Mouse (Mus musculus): ENCODE results near the gene Lbhd1. TPM values are rescaled to one million over a fixed set of nuclear protein-coding genes. Genes with fewer than 3 reads are reported as not detected.

Lbhd1 gene
- polyA plus RNA-seq, 2 experiments = 6.0 to 70.0 TPM

DNA sequence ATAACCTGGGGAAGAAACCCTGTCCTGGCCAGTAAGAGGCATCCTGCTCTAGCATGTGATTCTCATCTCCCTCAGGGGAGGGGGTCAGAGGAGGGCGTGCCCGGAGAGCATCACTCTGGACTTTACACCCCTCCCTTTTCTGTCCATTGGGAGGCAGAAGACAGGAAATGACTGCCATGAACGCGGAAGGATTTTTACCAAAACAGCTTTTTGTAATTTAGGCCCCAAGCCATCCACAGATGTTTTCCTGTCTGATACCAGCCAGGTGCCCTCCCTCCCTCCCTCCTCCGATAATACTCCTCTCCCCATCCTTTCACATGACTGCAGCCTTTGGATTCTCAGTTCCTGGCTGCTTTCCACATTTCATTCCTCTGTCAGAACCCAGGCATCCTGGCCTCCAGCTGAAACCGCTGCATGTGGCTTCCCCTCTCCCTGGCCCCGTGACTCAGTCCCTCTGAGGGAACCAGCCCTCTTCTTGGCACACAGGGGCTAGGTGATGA, 33.1 kb upstream of the Lbhd1 start, which contains the start of gene Lrrn4cl:
Gene Lrrn4cl, plus strand, starts transcription at position 367 of the 500 bp plus-strand sequence.
- ATAC-seq (ENCODE audit: low FRiP score, low read depth) = peak; percentile 70; the same call in 1 of the 2 replicates
- Histone ChIP-seq H3K36me3 (ENCODE audit: control insufficient read depth, insufficient read depth, low read length) (peaks cover 21% of the 10 kb centered on the region), H3K4me2 (replicated peaks; ENCODE audit: low read depth, low read length, severe bottlenecking) (0 out of 2 replicates have a peak within 1 kb of the TSS, but pooled peaks have one; percentile 7), H3K27ac (replicated peaks; ENCODE audit: low read depth, low read length) (peak within 1 kb of the TSS; percentile 39), H3K27me3 (ENCODE audit: control insufficient read depth, insufficient read depth, low read length) (no peaks in the 10 kb centered on the region), H3K9me3 (ENCODE audit: control insufficient read depth, low read length) (no peaks in the 10 kb centered on the region), H3K4me1 (ENCODE audit: control insufficient read depth, insufficient read depth, low read length) (peaks cover 8% of the 10 kb centered on the region), H3K9ac (ENCODE audit: low read depth, low read length, severe bottlenecking) (0 out of 2 replicates have a peak within 1 kb of the TSS, but pooled peaks have one; percentile 21), H3K4me3 (replicated peaks; ENCODE audit: low read length) (no peak within 1 kb of the TSS)
- DNase-seq (ENCODE audit: low spot score) = peak; percentile 52
- TF ChIP-seq POLR2A (IDR thresholded peaks at IDR 0.05; ENCODE audit: borderline replicate concordance, extremely low read depth, insufficient read depth, insufficient read length) = no peak
- WGBS = 13% methylated on average over 7 of the region's 7 CpGs

DNA sequence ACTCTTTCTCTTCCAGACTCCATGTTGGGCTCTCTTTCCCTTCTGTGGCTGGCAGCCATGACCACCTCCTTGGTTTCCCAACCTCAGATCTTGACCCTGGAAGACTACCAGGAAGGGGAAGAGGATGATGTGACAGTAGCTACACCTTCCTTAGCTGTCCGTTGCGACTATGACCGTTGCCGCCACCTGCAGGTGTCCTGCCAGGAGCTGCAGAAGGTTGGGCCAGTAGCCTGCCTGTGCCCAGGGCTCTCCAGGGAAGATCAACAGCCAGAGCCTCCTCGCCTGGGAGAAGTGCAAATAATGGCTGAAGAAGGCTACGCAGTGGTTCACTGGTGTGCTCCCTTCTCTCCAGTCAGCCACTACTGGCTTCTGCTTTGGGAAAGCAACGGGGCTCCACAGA, 31.9 kb upstream of the Lbhd1 start:
- TF ChIP-seq POLR2A (IDR thresholded peaks at IDR 0.05; ENCODE audit: borderline replicate concordance, extremely low read depth, insufficient read depth, insufficient read length) = no peak
- Histone ChIP-seq H3K27ac (replicated peaks; ENCODE audit: low read depth, low read length) (no peak overlapping the region), H3K36me3 (ENCODE audit: control insufficient read depth, insufficient read depth, low read length) (peaks cover 14% of the 10 kb centered on the region), H3K4me2 (replicated peaks; ENCODE audit: low read depth, low read length, severe bottlenecking) (no peak overlapping the region), H3K9me3 (ENCODE audit: control insufficient read depth, low read length) (no peaks in the 10 kb centered on the region), H3K27me3 (ENCODE audit: control insufficient read depth, insufficient read depth, low read length) (no peaks in the 10 kb centered on the region), H3K9ac (ENCODE audit: low read depth, low read length, severe bottlenecking) (no peak overlapping the region), H3K4me3 (replicated peaks; ENCODE audit: low read length) (no peak overlapping the region), H3K4me1 (ENCODE audit: control insufficient read depth, insufficient read depth, low read length) (peaks cover 8% of the 10 kb centered on the region)
- ATAC-seq (ENCODE audit: low FRiP score, low read depth) (no peak), DNase-seq (ENCODE audit: low spot score) (no peak)
- WGBS = 52% methylated on average over 7 of the region's 7 CpGs

DNA sequence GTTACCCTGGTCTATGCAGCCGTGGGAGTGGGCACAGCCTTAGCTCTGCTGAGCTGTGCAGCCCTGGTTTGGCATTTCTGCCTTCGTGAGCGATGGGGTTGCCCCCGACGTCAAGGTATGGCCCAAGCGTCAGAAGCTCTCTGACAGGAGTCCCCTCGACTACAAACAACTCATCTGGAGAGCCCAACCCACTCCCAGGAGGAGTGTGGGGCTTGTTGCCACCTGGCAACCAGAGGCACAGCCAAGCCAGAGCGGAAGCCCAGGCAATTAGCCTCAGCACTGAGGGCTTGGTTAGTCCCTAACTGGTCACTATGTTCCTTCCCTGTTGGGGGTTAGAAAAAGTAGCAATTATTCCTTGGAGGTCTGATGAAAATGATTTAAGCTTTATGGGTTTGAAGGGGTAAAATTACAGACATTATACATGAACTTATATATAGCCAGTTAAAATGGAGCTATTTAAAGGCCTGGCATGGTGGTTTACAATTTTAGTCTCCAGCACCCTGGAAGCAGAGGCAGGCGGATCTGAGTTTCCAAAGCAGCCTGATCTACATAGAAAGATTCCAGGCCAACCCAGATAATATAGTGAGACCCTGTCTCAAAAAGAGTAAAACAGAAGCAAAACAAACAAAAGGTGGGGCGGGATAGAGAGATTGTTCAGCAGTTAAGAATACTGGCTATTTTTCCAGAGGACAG, 31.1 kb upstream of the Lbhd1 start:
- WGBS = 46% methylated on average over 10 of the region's 10 CpGs
- H3K4me2 ChIP-seq (replicated peaks; ENCODE audit: low read depth, low read length, severe bottlenecking) = no peak overlapping the region
- no peak overlapping the region for H3K9ac ChIP-seq (ENCODE audit: low read depth, low read length, severe bottlenecking)
- ATAC-seq (ENCODE audit: low FRiP score, low read depth) (no peak), DNase-seq (ENCODE audit: low spot score) (no peak)
- no peaks in the 10 kb centered on the region for H3K9me3 ChIP-seq (ENCODE audit: control insufficient read depth, low read length)
- H3K27ac ChIP-seq (replicated peaks; ENCODE audit: low read depth, low read length) = no peak overlapping the region
- peaks cover 8% of the 10 kb centered on the region for H3K4me1 ChIP-seq (ENCODE audit: control insufficient read depth, insufficient read depth, low read length)
- peaks cover 6% of the 10 kb centered on the region; the same call in 1 of the 2 replicates for H3K36me3 ChIP-seq (ENCODE audit: control insufficient read depth, insufficient read depth, low read length)
- H3K27me3 ChIP-seq (ENCODE audit: control insufficient read depth, insufficient read depth, low read length) = no peaks in the 10 kb centered on the region
- no peak overlapping the region for H3K4me3 ChIP-seq (replicated peaks; ENCODE audit: low read length)
- TF ChIP-seq POLR2A (IDR thresholded peaks at IDR 0.05; ENCODE audit: borderline replicate concordance, extremely low read depth, insufficient read depth, insufficient read length) = no peak

DNA sequence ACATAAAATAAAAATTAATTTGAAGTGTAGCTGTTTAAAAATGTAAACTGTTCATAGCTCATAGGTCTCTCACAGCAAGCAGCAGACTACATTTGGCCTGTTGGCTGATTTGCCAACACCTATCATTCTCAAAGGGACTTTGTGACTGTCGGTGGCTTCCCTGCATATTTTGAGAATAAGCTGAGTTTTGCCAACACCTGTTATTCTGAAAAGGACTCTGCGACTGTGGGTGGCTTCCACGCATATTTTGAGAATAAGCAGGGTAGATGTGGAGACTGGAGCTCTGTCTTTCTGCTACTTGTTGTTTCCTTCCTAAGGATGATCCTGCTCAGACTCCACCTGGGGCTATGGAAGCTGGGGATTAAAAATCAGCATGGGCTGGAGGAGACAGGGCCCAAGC, 30.4 kb upstream of the Lbhd1 start:
- H3K27ac ChIP-seq (replicated peaks; ENCODE audit: low read depth, low read length) = no peak overlapping the region
- H3K36me3 ChIP-seq (ENCODE audit: control insufficient read depth, insufficient read depth, low read length) = no peaks in the 10 kb centered on the region
- TF ChIP-seq POLR2A (IDR thresholded peaks at IDR 0.05; ENCODE audit: borderline replicate concordance, extremely low read depth, insufficient read depth, insufficient read length) = no peak
- H3K27me3 ChIP-seq (ENCODE audit: control insufficient read depth, insufficient read depth, low read length) = no peaks in the 10 kb centered on the region
- peaks cover 8% of the 10 kb centered on the region for H3K4me1 ChIP-seq (ENCODE audit: control insufficient read depth, insufficient read depth, low read length)
- H3K4me2 ChIP-seq (replicated peaks; ENCODE audit: low read depth, low read length, severe bottlenecking) = no peak overlapping the region
- ATAC-seq (ENCODE audit: low FRiP score, low read depth) (no peak), DNase-seq (ENCODE audit: low spot score) (no peak)
- WGBS = 78% methylated on average over 3 of the region's 3 CpGs
- no peak overlapping the region for H3K4me3 ChIP-seq (replicated peaks; ENCODE audit: low read length)
- no peak overlapping the region for H3K9ac ChIP-seq (ENCODE audit: low read depth, low read length, severe bottlenecking)
- no peaks in the 10 kb centered on the region for H3K9me3 ChIP-seq (ENCODE audit: control insufficient read depth, low read length)

DNA sequence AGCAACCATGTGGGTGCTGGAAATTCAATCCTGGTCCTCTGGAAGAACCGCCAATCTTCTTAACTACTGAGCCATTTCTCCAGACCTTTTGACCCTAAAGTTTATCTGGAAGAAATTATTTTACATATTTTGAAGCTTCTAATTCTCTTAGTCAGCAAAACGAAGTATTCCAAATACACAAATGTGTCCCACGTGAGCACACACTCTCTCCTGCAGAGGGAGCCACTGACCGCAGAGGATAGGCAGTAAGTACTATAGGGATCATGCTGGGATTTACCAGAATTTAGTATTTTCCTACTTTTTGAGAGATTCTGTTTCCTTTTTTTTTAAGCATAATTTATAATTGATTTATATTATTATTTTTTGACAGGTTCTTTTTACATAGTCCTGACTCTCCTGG, 25.8 kb upstream of the Lbhd1 start:
- Histone ChIP-seq H3K36me3 (ENCODE audit: control insufficient read depth, insufficient read depth, low read length) (no peaks in the 10 kb centered on the region), H3K4me2 (replicated peaks; ENCODE audit: low read depth, low read length, severe bottlenecking) (no peak overlapping the region), H3K9me3 (ENCODE audit: control insufficient read depth, low read length) (no peaks in the 10 kb centered on the region), H3K27me3 (ENCODE audit: control insufficient read depth, insufficient read depth, low read length) (no peaks in the 10 kb centered on the region), H3K4me1 (ENCODE audit: control insufficient read depth, insufficient read depth, low read length) (no peaks in the 10 kb centered on the region), H3K9ac (ENCODE audit: low read depth, low read length, severe bottlenecking) (no peak overlapping the region), H3K4me3 (replicated peaks; ENCODE audit: low read length) (no peak overlapping the region), H3K27ac (replicated peaks; ENCODE audit: low read depth, low read length) (no peak overlapping the region)
- TF ChIP-seq POLR2A (IDR thresholded peaks at IDR 0.05; ENCODE audit: borderline replicate concordance, extremely low read depth, insufficient read depth, insufficient read length) = no peak
- 35% methylated on average over 4 of the region's 4 CpGs for WGBS
- DNase-seq (ENCODE audit: low spot score) (no peak), ATAC-seq (ENCODE audit: low FRiP score, low read depth) (no peak)

Measured in limb, embryonic 14.5 days (tissue).